Mouse (Mus musculus): ENCODE measurements at regions not wholly inside any gene's neighbourhood (a gene's known extent, or its start where the extent isn't known, plus 50 kb on each side); places are given as distances from the start of the nearest gene placed in this dataset.

DNA sequence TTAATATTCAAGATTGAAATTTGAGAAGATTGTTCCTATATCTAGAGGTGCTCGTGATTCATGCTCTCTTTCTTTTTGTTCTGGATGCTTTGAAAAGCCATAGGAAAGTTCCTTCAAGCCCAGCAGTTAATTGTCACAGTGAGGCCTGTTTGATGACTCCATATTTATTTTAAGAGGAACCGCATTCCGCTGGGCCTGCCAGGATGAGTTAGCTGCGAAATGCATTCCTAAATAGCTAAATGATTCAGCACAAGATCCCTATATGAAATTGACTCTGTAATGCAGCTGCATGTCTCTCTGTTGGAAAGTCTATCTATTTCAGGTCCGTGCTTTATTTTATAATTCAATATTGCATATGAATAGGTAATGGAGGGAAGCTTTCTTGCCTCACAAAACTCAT lies 511.9 kb upstream of the Adgra3 start:
- DNase-seq (ENCODE audit: low spot score) (no peak), ATAC-seq (replicated peaks; ENCODE audit: low FRiP score) (no peak)
- WGBS, result 80% methylated on average over 5 of the region's 5 CpGs
- H3K9me3 ChIP-seq (ENCODE audit: control insufficient read depth, low read length), result no peaks in the 10 kb centered on the region
- no peaks in the 10 kb centered on the region for H3K27me3 ChIP-seq (replicated peaks; ENCODE audit: control insufficient read depth, insufficient read depth, low read length)
- H3K9ac ChIP-seq (ENCODE audit: low read depth, low read length), result no peak overlapping the region
- H3K4me3 ChIP-seq (ENCODE audit: low read depth, low read length), result no peak overlapping the region
- H3K27ac ChIP-seq (ENCODE audit: low read depth, low read length), result no peak overlapping the region
- no peak overlapping the region for H3K4me2 ChIP-seq
- no peaks in the 10 kb centered on the region for H3K36me3 ChIP-seq (ENCODE audit: control insufficient read depth, insufficient read depth, low read length)
- no peaks in the 10 kb centered on the region for H3K4me1 ChIP-seq (replicated peaks; ENCODE audit: control insufficient read depth, insufficient read depth, low read length)

DNA sequence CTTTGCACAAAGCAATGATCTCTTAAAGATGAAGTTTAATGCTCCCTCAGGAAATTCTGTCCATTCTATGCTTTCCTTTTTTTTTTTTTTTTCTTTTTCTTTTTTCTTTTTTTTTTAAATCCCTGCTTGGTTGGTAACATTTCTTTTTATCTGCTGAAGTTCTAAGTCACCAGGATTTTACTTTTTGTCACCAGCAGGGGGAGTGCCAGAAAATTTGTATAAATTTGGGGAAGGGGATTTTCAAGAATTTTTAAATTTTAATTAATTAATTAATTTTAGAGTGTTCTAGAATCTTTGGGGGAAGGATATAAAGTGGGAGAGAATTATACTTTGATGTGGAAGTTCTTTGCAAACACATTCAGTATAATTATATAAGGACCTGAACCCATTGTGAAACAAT lies 492.3 kb upstream of the Adgra3 start:
- DNase-seq (ENCODE audit: low spot score), result no peak
- H3K9ac ChIP-seq (ENCODE audit: low read depth, low read length), result no peak overlapping the region
- no peak overlapping the region for H3K4me3 ChIP-seq (ENCODE audit: low read depth, low read length)
- no peaks in the 10 kb centered on the region for H3K9me3 ChIP-seq (ENCODE audit: control insufficient read depth, low read length)
- no peaks in the 10 kb centered on the region for H3K27me3 ChIP-seq (replicated peaks; ENCODE audit: control insufficient read depth, insufficient read depth, low read length)
- H3K4me1 ChIP-seq (replicated peaks; ENCODE audit: control insufficient read depth, insufficient read depth, low read length), result no peaks in the 10 kb centered on the region
- no peak overlapping the region for H3K4me2 ChIP-seq
- H3K27ac ChIP-seq (ENCODE audit: low read depth, low read length), result no peak overlapping the region
- ATAC-seq (replicated peaks; ENCODE audit: low FRiP score), result no peak
- H3K36me3 ChIP-seq (ENCODE audit: control insufficient read depth, insufficient read depth, low read length), result no peaks in the 10 kb centered on the region

DNA sequence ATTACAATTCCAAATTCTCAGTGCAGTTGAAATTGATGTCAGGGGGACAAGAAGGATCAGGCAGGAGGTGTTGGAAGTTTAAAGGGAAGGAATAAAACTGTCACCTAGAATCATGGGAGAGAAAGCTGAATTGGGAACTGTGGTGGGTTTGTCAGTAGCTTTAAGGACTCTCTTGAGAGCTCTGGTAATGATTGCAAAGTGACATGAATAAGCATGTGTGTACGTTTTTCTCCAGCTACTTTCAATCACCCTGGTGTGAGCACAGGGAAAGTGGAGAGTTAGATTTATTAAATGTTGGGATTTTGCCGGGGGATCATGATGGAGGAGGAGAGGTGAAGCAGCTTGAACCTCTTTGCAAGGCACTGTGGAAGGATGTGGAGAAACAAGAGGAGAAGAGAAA lies 453.7 kb upstream of the Adgra3 start:
- 65% methylated on average over 2 of the region's 2 CpGs for WGBS
- DNase-seq (ENCODE audit: low spot score), result no peak

DNA sequence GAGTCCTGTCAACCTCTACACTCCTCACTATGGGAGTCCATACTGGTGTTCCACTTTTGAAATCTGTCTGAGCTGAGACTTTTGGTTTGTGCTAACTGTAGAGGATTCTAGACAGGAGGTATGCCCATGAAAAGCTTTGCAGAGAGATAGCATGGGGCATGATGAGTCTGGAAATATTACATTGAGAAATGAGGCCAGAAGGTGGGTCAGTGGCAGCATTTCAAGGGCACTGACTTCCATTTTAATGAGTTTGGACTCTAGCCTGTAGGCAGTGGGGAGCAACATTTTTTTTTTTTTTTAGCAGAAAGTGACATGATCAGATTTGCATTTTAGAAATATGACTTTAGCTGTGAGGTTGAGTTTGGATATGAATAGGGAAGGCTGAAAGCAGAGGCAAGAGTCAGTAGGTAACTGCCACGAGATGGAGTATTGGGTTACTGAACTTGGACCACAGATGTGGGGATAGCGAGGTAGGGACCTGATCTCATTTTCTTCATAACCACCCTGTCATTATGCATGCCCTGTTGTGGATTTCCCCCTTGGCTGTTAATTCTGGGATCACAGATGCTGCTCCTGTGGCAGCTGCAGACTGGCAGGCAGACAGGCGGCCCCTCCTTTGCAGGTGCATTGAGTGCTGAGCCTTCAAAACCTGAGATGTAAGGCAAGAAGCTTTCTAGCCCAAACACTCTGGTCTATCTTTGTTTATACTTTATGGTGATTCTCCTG lies 451.1 kb upstream of the Adgra3 start:
- Histone ChIP-seq H3K9ac (ENCODE audit: low read depth, low read length) (no peak overlapping the region), H3K4me2 (no peak overlapping the region), H3K4me3 (ENCODE audit: low read depth, low read length) (no peak overlapping the region), H3K27me3 (replicated peaks; ENCODE audit: control insufficient read depth, insufficient read depth, low read length) (no peaks in the 10 kb centered on the region), H3K27ac (ENCODE audit: low read depth, low read length) (no peak overlapping the region), H3K9me3 (ENCODE audit: control insufficient read depth, low read length) (no peaks in the 10 kb centered on the region), H3K4me1 (replicated peaks; ENCODE audit: control insufficient read depth, insufficient read depth, low read length) (no peaks in the 10 kb centered on the region), H3K36me3 (ENCODE audit: control insufficient read depth, insufficient read depth, low read length) (no peaks in the 10 kb centered on the region)
- 83% methylated on average over 3 of the region's 3 CpGs for WGBS
- ATAC-seq (replicated peaks; ENCODE audit: low FRiP score), result no peak
- DNase-seq (ENCODE audit: low spot score), result no peak

More for the DNA sequence above, 453.7 kb upstream of the Adgra3 start:
- Histone ChIP-seq H3K36me3 (ENCODE audit: control insufficient read depth, insufficient read depth, low read length) (no peaks in the 10 kb centered on the region), H3K4me3 (ENCODE audit: low read depth, low read length) (no peak overlapping the region), H3K9me3 (ENCODE audit: control insufficient read depth, low read length) (no peaks in the 10 kb centered on the region), H3K9ac (ENCODE audit: low read depth, low read length) (no peak overlapping the region), H3K27ac (ENCODE audit: low read depth, low read length) (no peak overlapping the region), H3K4me1 (replicated peaks; ENCODE audit: control insufficient read depth, insufficient read depth, low read length) (no peaks in the 10 kb centered on the region), H3K27me3 (replicated peaks; ENCODE audit: control insufficient read depth, insufficient read depth, low read length) (no peaks in the 10 kb centered on the region), H3K4me2 (no peak overlapping the region)
- no peak for ATAC-seq (replicated peaks; ENCODE audit: low FRiP score)

DNA sequence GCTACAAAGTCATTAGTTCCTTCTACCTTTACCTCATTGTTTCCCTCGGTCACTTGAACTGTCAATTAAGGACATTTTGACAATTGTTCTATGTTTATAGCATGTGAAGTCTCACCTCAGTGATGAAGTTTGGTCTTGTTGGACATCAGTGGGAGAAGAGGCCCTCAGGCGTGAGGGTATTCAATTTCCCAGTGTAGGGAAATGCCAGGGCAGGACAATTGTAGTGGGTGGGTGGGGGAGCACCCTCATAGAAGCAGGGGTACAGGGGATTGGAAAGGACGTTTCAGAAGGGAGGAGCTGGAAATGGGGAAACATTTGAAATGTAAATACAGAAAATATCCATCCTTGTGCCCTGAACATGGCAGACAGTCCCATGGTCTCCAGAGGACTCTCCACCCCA lies 431.4 kb upstream of the Adgra3 start:
- no peaks in the 10 kb centered on the region for H3K27me3 ChIP-seq (replicated peaks; ENCODE audit: control insufficient read depth, insufficient read depth, low read length)
- DNase-seq (ENCODE audit: low spot score) (no peak), ATAC-seq (replicated peaks; ENCODE audit: low FRiP score) (no peak)
- H3K4me1 ChIP-seq (replicated peaks; ENCODE audit: control insufficient read depth, insufficient read depth, low read length), result no peaks in the 10 kb centered on the region
- no peak overlapping the region for H3K4me2 ChIP-seq
- H3K9me3 ChIP-seq (ENCODE audit: control insufficient read depth, low read length), result no peaks in the 10 kb centered on the region
- H3K36me3 ChIP-seq (ENCODE audit: control insufficient read depth, insufficient read depth, low read length), result no peaks in the 10 kb centered on the region
- H3K27ac ChIP-seq (ENCODE audit: low read depth, low read length), result no peak overlapping the region
- no peak overlapping the region for H3K4me3 ChIP-seq (ENCODE audit: low read depth, low read length)
- 62% methylated on average over 3 of the region's 3 CpGs for WGBS
- H3K9ac ChIP-seq (ENCODE audit: low read depth, low read length), result no peak overlapping the region

DNA sequence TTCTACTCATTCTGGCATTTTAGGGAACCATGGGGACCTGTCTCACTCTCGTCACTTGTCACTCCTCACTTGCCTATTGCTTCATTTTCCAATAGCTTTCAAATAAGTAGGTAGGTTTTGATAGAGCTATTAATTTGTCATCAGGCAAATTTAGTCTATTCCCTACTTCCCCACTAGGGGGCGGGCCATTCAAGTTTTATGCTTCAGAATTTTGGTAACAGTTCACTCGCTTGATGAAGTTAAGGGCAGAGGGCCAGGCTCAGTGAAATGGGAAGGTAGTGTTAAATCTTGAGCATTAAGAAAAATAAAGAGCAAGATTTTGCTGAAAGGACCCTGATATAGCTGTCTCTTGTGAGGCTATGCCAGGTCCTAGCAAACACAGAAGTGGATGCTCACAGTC lies 418.2 kb upstream of the Adgra3 start:
- no peak overlapping the region for H3K9ac ChIP-seq (ENCODE audit: low read depth, low read length)
- H3K4me3 ChIP-seq (ENCODE audit: low read depth, low read length), result no peak overlapping the region
- no peak overlapping the region for H3K4me2 ChIP-seq
- DNase-seq (ENCODE audit: low spot score), result peak; percentile 33
- no peaks in the 10 kb centered on the region for H3K27me3 ChIP-seq (replicated peaks; ENCODE audit: control insufficient read depth, insufficient read depth, low read length)
- no peaks in the 10 kb centered on the region for H3K36me3 ChIP-seq (ENCODE audit: control insufficient read depth, insufficient read depth, low read length)
- ATAC-seq (replicated peaks; ENCODE audit: low FRiP score), result no peak
- no peak overlapping the region for H3K27ac ChIP-seq (ENCODE audit: low read depth, low read length)
- WGBS, result 21% methylated on average over 3 of the region's 3 CpGs
- no peaks in the 10 kb centered on the region for H3K4me1 ChIP-seq (replicated peaks; ENCODE audit: control insufficient read depth, insufficient read depth, low read length)
- no peaks in the 10 kb centered on the region for H3K9me3 ChIP-seq (ENCODE audit: control insufficient read depth, low read length)

DNA sequence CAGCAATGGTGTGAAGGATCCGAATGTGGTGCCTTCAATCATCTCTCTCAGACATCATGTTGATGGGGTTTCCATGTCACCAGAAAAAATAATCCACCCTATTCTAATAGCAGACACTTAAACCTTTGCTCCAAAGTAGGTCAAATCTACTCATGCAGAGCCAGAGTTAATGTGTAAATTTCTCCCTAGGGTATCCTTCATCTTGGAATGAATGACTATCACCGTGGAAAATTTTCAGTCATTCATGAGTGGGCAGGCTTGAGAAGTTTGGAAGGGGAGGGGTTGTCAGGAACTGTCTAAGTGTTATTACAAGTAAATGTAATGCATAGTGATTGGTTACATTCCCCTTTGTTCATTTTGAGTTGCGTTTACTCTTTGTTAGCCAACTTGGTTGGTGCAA lies 402.7 kb upstream of the Adgra3 start:
- Histone ChIP-seq H3K4me2 (no peak overlapping the region), H3K36me3 (ENCODE audit: control insufficient read depth, insufficient read depth, low read length) (no peaks in the 10 kb centered on the region), H3K27ac (ENCODE audit: low read depth, low read length) (no peak overlapping the region), H3K9ac (ENCODE audit: low read depth, low read length) (no peak overlapping the region), H3K9me3 (ENCODE audit: control insufficient read depth, low read length) (no peaks in the 10 kb centered on the region), H3K4me3 (ENCODE audit: low read depth, low read length) (no peak overlapping the region), H3K4me1 (replicated peaks; ENCODE audit: control insufficient read depth, insufficient read depth, low read length) (no peaks in the 10 kb centered on the region), H3K27me3 (replicated peaks; ENCODE audit: control insufficient read depth, insufficient read depth, low read length) (no peaks in the 10 kb centered on the region)
- ATAC-seq (replicated peaks; ENCODE audit: low FRiP score) (no peak), DNase-seq (ENCODE audit: low spot score) (no peak)
- WGBS, result 77% methylated on average over 3 of the region's 3 CpGs

DNA sequence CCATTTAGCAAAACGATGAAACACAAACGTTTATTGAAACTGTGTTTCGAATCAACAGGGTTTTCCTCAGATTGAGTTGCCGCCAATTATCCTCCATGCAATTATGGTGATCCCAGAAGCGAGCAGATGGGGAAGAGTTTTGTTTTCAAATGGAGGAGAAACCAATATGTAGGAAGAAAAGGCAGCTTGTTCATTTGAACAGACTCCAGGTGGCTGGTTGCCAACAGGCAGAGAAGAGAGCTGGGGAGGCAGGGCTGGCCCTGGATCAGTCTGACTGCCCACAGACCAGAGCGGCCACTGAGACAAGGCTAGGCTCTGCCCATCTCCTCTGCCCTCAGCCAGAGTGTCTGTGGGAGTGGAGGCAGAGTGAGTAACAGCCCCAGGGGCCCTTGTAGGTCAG lies 398.8 kb upstream of the Adgra3 start:
- no peak overlapping the region for H3K9ac ChIP-seq (ENCODE audit: low read depth, low read length)
- H3K27me3 ChIP-seq (replicated peaks; ENCODE audit: control insufficient read depth, insufficient read depth, low read length), result no peaks in the 10 kb centered on the region
- no peak overlapping the region for H3K4me3 ChIP-seq (ENCODE audit: low read depth, low read length)
- H3K9me3 ChIP-seq (ENCODE audit: control insufficient read depth, low read length), result no peaks in the 10 kb centered on the region
- no peak overlapping the region for H3K4me2 ChIP-seq
- 73% methylated on average over 6 of the region's 6 CpGs for WGBS
- no peaks in the 10 kb centered on the region for H3K36me3 ChIP-seq (ENCODE audit: control insufficient read depth, insufficient read depth, low read length)
- ATAC-seq (replicated peaks; ENCODE audit: low FRiP score) (no peak), DNase-seq (ENCODE audit: low spot score) (no peak)
- H3K27ac ChIP-seq (ENCODE audit: low read depth, low read length), result no peak overlapping the region
- H3K4me1 ChIP-seq (replicated peaks; ENCODE audit: control insufficient read depth, insufficient read depth, low read length), result no peaks in the 10 kb centered on the region

DNA sequence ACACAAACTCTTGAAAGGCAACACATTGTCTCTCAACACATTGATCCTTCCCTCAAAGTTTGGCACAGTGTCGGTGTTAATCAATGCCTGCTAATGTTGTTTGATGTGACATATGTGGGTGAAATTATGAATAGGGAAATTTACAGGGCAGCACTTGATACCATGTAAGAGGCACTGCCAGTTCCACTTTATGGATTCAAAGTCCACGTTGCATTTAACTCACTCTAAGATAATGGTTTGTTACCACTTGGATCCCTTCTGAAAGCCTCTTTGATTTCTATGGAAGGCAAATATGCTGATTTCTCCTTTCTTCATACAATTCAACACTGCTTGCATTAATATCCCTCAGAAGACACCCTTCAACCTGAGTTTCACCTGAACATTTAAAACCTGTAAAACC lies 395.6 kb upstream of the Adgra3 start:
- H3K4me1 ChIP-seq (replicated peaks; ENCODE audit: control insufficient read depth, insufficient read depth, low read length), result no peaks in the 10 kb centered on the region
- DNase-seq (ENCODE audit: low spot score) (no peak), ATAC-seq (replicated peaks; ENCODE audit: low FRiP score) (no peak)
- no peaks in the 10 kb centered on the region for H3K36me3 ChIP-seq (ENCODE audit: control insufficient read depth, insufficient read depth, low read length)
- H3K27me3 ChIP-seq (replicated peaks; ENCODE audit: control insufficient read depth, insufficient read depth, low read length), result no peaks in the 10 kb centered on the region
- WGBS, result 73% methylated on average over 2 of the region's 2 CpGs
- no peaks in the 10 kb centered on the region for H3K9me3 ChIP-seq (ENCODE audit: control insufficient read depth, low read length)
- H3K4me2 ChIP-seq, result no peak overlapping the region
- H3K4me3 ChIP-seq (ENCODE audit: low read depth, low read length), result no peak overlapping the region
- H3K9ac ChIP-seq (ENCODE audit: low read depth, low read length), result no peak overlapping the region
- no peak overlapping the region for H3K27ac ChIP-seq (ENCODE audit: low read depth, low read length)
